Mouse (Mus musculus) limb, embryonic 10.5 days (tissue): ENCODE measurements at regions not wholly inside any gene's neighbourhood (a gene's known extent, or its start where the extent isn't known, plus 50 kb on each side); places are given as distances from the start of the nearest gene placed in this dataset.

Experiments used
- DNase-seq: peaks from one replicate; pipeline ENCODE4 v3.0.0-alpha.2; 2017; ENCODE audit warnings: low spot score
- H3K27ac ChIP-seq: fragments of 300-500 bp; sonication (generic); 2 replicates; pipeline ENCODE4 v1.5.1; 2016; ENCODE audit warnings: mild to moderate bottlenecking
- H3K27me3 ChIP-seq: fragments of 300-500 bp; sonication (generic); 2 replicates; pipeline ENCODE4 v1.6.1; 2016; ENCODE audit warnings: low read depth, mild to moderate bottlenecking; ENCODE audit not compliant: poor library complexity, severe bottlenecking
- H3K36me3 ChIP-seq: fragments of 300-500 bp; sonication (generic); 2 replicates; pipeline ENCODE4 v1.6.1; 2016; ENCODE audit warnings: mild to moderate bottlenecking, moderate library complexity
- H3K4me1 ChIP-seq: fragments of 300-500 bp; sonication (generic); 2 replicates; pipeline ENCODE4 v1.6.1; 2016
- H3K4me3 ChIP-seq: fragments of 300-500 bp; sonication (generic); 2 replicates; pipeline ENCODE4 v1.5.1; 2016; ENCODE audit warnings: mild to moderate bottlenecking, moderate library complexity
- H3K9me3 ChIP-seq: fragments of 300-500 bp; sonication (generic); replicated peaks from 2 replicates; pipeline ENCODE4 v1.6.1; 2016; ENCODE audit warnings: mild to moderate bottlenecking
- WGBS: fragments of 180-500 bp; shearing (Covaris S2); methylation state at CpG from one replicate; pipeline ENCODE4 v1.1.7; 2016; 5-methylcytosine and 5-hydroxymethylcytosine counted together

- Histone ChIP-seq H3K27me3 (no peaks in the 10 kb centered on the region), H3K4me1 (no peaks in the 10 kb centered on the region), H3K36me3 (no peaks in the 10 kb centered on the region), H3K9me3 (no peaks in the 10 kb centered on the region), H3K4me3 (no peak overlapping the region), H3K27ac (no peak overlapping the region)
- DNase-seq = no peak
- WGBS = 88% methylated on average over 4 of the region's 4 CpGs
These were observed 430.6 kb downstream of the Dmac1 start for GRCm38 (mm10) chr4:74847332-74848053.

DNA sequence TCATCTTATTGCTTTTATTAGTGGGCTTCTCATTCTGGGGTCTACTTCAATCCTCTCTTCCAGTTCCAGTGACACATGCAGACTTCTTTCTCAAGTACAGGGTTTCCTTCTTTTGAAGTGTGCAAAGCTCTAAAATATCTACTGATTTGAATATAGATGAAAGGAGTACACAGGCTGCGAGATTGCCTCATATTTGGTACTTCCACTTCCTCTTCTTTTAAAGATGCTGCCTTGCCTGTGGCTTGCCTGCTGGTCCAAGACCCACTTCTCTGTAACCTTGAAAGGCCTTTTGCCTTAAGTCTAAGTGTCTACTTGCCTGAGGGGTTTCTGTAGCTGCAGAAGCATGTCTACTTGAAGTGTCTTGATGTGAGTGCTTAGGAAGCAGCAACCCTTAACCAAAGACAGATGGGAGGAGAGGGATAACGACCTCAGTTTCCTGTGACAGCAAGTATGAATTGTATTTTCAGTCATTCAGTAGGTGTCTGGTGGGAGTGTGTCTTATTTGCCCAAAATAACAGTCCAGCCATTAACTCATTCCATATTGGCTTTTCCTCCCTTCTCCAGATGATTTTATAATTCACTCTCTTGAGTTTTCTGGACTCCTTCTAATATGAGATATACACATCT is 479.8 kb downstream of the Dmac1 start:
- WGBS = 44% methylated on average over 2 of the region's 2 CpGs
- H3K4me3 ChIP-seq = no peak overlapping the region
- H3K27me3 ChIP-seq = no peaks in the 10 kb centered on the region
- H3K27ac ChIP-seq = no peak overlapping the region
- peaks cover 10% of the 10 kb centered on the region; the same call in 1 of the 2 replicates for H3K4me1 ChIP-seq
- H3K9me3 ChIP-seq = no peaks in the 10 kb centered on the region
- DNase-seq = peak; percentile 31
- H3K36me3 ChIP-seq = no peaks in the 10 kb centered on the region

DNA sequence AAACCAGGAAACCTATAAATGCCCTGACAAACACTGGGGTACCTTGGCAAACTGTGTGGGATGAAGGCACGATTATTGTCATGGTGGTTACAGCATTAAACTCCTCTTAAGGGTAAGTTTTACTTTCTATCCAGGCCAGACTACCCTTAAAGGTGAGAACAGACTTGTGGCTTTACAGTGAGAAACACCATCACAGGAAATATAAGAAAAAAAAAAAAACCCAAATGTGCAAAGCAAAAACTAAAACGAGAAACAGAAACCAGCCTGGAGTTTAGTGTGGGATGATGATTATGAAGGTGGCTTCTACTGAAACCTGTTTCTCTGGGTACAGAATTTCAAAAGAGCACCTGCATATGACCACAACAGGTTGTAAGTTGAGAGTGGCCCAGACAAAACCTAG is 480.6 kb downstream of the Dmac1 start:
- Histone ChIP-seq H3K36me3 (no peaks in the 10 kb centered on the region), H3K4me3 (no peak overlapping the region), H3K4me1 (peaks cover 10% of the 10 kb centered on the region; the same call in 1 of the 2 replicates), H3K27ac (no peak overlapping the region), H3K9me3 (no peaks in the 10 kb centered on the region), H3K27me3 (no peaks in the 10 kb centered on the region)
- 84% methylated on average over 2 of the region's 2 CpGs for WGBS
- DNase-seq = no peak

DNA sequence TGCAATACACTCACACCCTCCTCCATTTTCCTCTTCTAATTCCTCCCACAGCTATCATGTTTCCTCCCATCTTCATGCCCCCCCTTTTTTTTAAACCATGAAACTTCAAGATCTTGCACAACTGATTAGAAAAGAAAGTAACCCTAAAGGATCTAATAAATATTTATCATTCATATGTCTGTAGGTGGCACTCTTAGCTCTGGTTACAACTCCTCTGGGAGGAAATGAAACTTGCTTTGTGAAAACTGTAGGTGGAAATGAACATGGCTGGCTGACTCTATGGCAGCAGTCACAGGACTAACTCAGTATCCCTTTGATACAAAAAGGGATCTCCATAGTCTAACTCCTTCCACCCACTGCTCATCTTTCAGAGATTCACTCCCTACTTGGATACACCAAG is 481.4 kb downstream of the Dmac1 start:
- Histone ChIP-seq H3K27ac (no peak overlapping the region), H3K9me3 (no peaks in the 10 kb centered on the region), H3K27me3 (no peaks in the 10 kb centered on the region), H3K4me3 (no peak overlapping the region), H3K4me1 (peaks cover 10% of the 10 kb centered on the region; the same call in 1 of the 2 replicates), H3K36me3 (no peaks in the 10 kb centered on the region)
- no peak for DNase-seq

GRCm38 (mm10) chr4:74747985-74748384 is 505.7 kb downstream of the Kdm4c start:
- WGBS = 33% methylated on average over 2 of the region's 2 CpGs
- DNase-seq = no peak
- H3K36me3 ChIP-seq = no peaks in the 10 kb centered on the region
- no peaks in the 10 kb centered on the region for H3K9me3 ChIP-seq
- H3K27ac ChIP-seq = peak overlapping the region; percentile 14; the same call in 1 of the 2 replicates
- H3K27me3 ChIP-seq = no peaks in the 10 kb centered on the region
- H3K4me3 ChIP-seq = no peak overlapping the region
- H3K4me1 ChIP-seq = peaks cover 11% of the 10 kb centered on the region

- H3K36me3 ChIP-seq = no peaks in the 10 kb centered on the region
- no peaks in the 10 kb centered on the region for H3K9me3 ChIP-seq
- peaks cover 3% of the 10 kb centered on the region; the same call in 1 of the 2 replicates for H3K4me1 ChIP-seq
- no peaks in the 10 kb centered on the region for H3K27me3 ChIP-seq
- no peak overlapping the region for H3K4me3 ChIP-seq
- no peak for DNase-seq
- no peak overlapping the region for H3K27ac ChIP-seq
- WGBS = 37% methylated on average over 2 of the region's 2 CpGs
These were observed 497.3 kb downstream of the Kdm4c start for GRCm38 (mm10) chr4:74739642-74740041.
